Mouse (Mus musculus): ENCODE results near the gene Rab25.

Gene Rab25

GRCm38 (mm10) chr3:88541622-88542401 is 6.3 kb downstream of the Rab25 start:
- no peak for DNase-seq

GRCm38 (mm10) chr3:88540085-88540484 is 8.0 kb downstream of the Rab25 start:
- DNase-seq = no peak

DNA sequence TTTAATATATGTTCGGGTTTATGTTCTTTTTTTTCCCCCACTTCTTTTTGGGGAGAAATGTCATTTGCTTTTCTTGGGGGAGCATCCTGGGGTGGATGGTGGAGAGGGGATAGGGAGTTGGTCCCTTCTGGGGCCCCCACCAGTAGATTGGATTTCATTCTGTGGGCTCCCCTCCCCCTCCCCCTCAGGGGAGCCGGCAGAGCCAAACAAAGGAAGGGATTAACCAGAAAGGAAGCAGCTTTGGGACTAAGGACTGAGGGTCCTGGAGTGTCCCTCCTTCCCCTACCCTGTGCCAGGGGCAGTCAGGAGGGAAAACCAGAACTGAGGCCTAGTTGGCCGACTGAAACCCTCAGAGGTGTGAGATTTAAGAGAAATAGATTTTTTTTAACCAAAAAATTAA is 8.7 kb downstream of the Rab25 start:
- peak; percentile 73 for DNase-seq

DNA sequence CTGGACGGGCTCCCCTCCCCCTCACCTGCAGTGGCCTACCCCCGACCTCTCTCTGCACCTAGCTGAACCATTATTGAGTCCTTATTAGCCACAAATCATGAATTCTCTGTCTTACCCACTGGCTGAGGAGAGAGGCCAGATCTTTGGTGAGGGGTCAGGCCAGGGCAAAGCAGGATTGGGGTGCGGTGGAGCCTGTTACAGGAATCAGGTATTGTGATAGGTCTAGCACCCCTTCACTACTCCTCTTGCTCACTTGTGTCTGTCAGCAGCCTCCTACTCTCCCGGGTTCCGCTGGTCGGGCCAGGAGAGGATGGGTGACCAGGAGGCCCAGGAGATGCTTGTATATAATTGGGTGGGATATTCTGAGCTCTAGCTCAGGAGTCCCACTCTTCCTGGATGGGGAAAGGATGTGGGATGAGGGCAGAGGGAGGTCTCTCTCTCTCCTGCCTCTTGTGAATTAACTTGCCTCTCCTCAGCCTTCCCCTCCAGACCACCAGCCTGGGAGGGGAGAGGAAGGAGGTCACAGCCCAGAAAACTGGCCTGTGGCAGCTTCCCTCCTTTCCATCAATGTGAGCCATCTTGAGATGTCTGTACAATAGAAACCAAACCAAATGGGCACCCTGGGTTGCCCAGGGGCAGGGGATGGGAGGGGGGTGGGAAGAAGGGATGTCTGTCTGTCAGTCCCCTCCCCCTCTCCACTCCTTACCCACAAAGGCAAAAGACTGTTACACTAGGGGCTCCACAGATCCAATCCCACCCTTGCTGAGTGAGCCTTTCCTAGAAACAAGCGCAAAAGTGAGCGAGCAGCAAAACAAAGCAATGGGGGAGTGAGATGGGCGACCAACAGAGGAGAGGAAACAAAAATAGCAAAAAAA is 9.6 kb downstream of the Rab25 start:
- peak; percentile 49 for DNase-seq

GRCm38 (mm10) chr3:88537146-88537545 is 11.0 kb downstream of the Rab25 start:
- no peak for DNase-seq

GRCm38 (mm10) chr3:88536103-88536930 is 11.8 kb downstream of the Rab25 start:
- peak; percentile 85 for DNase-seq

DNA sequence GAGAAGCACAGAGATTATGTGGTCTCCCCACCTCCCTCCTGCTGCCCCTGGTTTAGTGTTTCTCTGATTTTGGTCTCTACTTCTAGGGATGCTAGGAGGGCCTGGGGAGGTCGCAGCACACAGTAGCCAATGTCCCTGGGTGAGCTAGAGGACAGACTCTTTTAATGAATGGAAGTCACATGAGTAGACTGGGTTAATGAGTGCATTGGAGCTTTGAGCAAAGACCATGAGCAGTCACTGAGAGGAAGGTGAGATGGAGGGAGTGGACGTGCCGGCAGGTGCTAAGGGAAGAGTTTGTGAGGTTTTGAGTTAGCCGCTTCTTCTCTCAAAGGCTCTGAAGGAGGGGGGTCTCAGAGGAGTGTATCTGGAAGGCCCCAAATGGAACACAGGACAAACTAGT is 12.6 kb downstream of the Rab25 start:
- no peak for DNase-seq

GRCm38 (mm10) chr3:88535005-88535404 is 13.1 kb downstream of the Rab25 start:
- no peak for DNase-seq

GRCm38 (mm10) chr3:88533706-88534105 is 14.4 kb downstream of the Rab25 start:
- DNase-seq = no peak

GRCm38 (mm10) chr3:88532689-88533511 is 15.2 kb downstream of the Rab25 start:
- peak; percentile 73 for DNase-seq

GRCm38 (mm10) chr3:88532299-88532674 is 15.8 kb downstream of the Rab25 start, which contains the start of gene Mex3a:
Gene Mex3a, plus strand, starts transcription at chr3:88532395.
- DNase-seq = no peak

- peak; percentile 94 for DNase-seq
Observed at GRCm38 (mm10) chr3:88531348-88532298, 16.5 kb downstream of the Rab25 start.

DNA sequence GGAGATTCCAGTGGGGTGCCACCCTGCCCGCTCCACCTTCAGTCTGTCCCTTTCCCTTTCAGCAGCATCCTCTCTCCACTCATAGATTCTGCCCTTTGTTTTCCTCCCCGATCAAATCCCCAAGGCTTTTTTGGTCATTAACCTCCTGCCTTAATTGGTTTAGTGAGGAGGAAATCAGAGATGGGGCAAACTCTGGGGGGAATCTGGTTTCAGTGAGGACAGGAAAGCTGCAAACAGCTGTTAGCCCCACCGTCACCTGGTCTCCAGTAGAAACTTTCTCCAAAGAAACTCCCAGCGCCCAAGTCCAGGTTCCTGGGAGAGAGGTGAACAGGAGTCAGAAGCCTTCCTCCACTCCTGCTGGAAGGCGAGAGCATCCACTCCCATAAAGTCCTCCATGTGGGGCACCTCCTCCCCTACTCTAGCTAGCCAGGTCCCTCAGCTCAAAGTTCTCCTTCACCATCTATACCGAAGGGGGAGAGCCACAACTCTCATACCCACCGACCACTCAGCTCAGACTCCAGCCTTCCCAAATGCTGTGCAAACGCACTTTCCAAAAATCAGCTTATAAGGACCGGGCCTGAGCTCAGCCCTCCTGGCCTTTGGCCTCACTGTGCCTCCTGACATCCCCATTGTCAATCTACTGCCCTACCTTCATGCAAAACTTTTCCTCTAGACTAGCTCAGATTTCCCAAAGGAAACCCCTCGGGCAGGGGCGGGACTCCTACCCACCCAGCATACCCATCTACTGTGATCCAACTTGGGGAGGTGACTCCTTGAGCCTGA is 17.8 kb downstream of the Rab25 start:
- peak; percentile 52 for DNase-seq

GRCm38 (mm10) chr3:88529204-88530000 is 18.7 kb downstream of the Rab25 start:
- DNase-seq = no peak

DNA sequence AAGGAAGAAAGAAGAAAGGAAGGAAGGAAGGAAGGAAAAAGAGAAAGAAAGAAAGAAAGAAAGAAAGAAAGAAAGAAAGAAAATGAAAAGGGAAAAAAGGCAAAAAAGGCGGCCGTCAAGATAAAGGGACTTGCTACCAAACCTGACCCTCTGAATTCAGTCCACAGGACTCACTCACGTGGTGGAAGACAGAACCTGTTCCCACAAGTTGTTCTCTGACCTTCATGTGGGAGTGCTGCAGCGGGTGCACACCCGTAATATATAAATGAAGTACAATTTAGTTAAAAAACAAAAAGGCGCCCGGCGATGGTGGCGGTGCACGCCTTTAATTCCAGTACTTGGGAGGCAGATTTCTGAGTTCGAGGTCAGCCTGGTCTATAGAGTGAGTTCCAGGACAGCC is 19.5 kb downstream of the Rab25 start:
- no peak for DNase-seq

GRCm38 (mm10) chr3:88527565-88527964 is 20.5 kb downstream of the Rab25 start:
- peak; percentile 62 for DNase-seq

- peak; percentile 93 for DNase-seq
Observed at GRCm38 (mm10) chr3:88526157-88527131, 21.7 kb downstream of the Rab25 start.

DNA sequence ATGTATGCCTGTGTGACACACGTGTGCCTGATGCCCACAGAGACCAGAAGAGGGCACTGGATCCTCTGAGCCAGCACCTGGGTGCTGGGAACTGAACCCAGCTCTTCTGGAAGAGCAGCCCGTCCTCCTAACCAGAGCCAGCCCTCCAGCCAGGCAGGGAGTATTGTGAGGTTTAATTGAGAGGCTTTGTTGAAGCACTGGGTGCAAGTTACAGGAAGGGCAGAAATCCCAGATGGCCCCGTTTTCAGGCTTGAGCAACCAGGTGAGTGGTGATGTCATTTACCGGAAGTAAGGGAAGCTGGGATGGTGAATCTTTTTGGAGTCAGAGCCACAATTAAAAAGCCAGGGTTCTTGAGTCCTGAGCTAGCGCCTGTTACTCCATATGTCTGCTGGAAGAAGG is 23.1 kb downstream of the Rab25 start:
- no peak for DNase-seq
